Mouse (Mus musculus) E14TG2a.4 (cell line): ENCODE data around the gene Gm42674.

Experiments used
- CTCF ChIP-seq: conservative IDR thresholded peaks from 2 replicates; pipeline ENCODE4 v1.5.1; 2014; ENCODE audit warnings: low read length
- NANOG ChIP-seq: IDR thresholded peaks from 2 replicates; pipeline ENCODE4 v1.6.1; 2014; ENCODE audit warnings: borderline replicate concordance, low read length, mixed read lengths
- POU5F1 ChIP-seq: IDR thresholded peaks from 2 replicates; pipeline ENCODE4 v1.6.1; 2014; ENCODE audit warnings: low read length, borderline replicate concordance

- TF ChIP-seq CTCF, result no peak
- TF ChIP-seq NANOG, result no peak
- TF ChIP-seq POU5F1, result no peak
Observed at GRCm38 (mm10) chr3:90625496-90625895, 23.8 kb downstream of the Gm42674 start.
